8 mouse cellular contexts compared by ENCODE assay signal in the genomic region with DNA sequence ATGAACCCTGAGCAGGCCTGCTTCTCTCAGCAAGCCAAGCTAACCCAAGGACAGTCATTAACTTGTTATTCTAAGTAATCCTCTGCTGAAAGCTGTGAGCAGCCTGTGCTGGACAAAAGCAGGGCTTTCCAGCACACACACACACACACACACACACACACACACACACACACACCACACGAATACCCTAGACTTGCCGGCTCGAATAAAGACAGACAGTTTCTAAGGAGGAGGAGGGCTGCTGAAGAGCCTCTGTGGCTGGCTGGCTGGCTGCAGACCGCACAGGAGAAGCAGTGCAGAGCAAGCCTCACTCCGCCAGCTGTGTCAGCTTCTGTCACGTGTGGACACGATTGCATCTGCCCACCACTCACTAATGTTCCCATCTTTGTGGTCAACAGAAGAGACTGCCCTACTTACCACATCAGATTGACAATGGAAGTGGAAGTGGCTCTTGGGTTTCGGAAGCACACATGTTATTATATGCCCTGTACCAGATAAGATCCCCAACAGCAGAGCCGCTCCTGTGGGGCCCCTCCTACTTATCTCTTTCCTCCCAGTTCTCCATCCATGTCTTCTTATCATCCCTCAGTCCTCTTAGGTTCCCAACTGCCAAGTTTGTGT.
DNase-seq lines count a peak whose midpoint lies in the region; ATAC-seq lines count a peak whose summit lies in the region.

No protein-coding gene starts in this region.

- H3K4me2 ChIP-seq in hindbrain, embryonic 14.5 days (replicated peaks), result no peak overlapping the region

- peak; percentile 77 for ATAC-seq in hindbrain, embryonic 14.5 days (ENCODE audit: low FRiP score)
- no peak for ATAC-seq in CD4-positive, CD25-positive, alpha-beta regulatory T cell, adult 4 months

- no peak overlapping the region for H3K4me3 ChIP-seq in embryonic facial prominence, embryonic 10.5 days
- H3K4me3 ChIP-seq in hindbrain, embryonic 14.5 days (replicated peaks; ENCODE audit: low read length), result no peak overlapping the region

- peak; percentile 86 for DNase-seq in heart, adult 11 months
- no peak for DNase-seq in heart, adult 18-20 months
- peak; percentile 74 for DNase-seq in embryonic facial prominence, embryonic 10.5 days (ENCODE audit: low spot score)
- DNase-seq in hindbrain, embryonic 14.5 days (ENCODE audit: low spot score), result peak; percentile 47
- peak; percentile 80 for DNase-seq in liver
- peak; percentile 75 for DNase-seq in retina, embryonic 14.5 days (ENCODE audit: low spot score)
- DNase-seq in adrenal gland, postnatal 36 days, result no peak

- no peaks in the 10 kb centered on the region for H3K36me3 ChIP-seq in embryonic facial prominence, embryonic 10.5 days (replicated peaks)
- no peaks in the 10 kb centered on the region for H3K36me3 ChIP-seq in hindbrain, embryonic 14.5 days (replicated peaks; ENCODE audit: control insufficient read depth, insufficient read depth)

- H3K27me3 ChIP-seq in embryonic facial prominence, embryonic 10.5 days (replicated peaks; ENCODE audit: low read depth, poor library complexity, severe bottlenecking), result no peaks in the 10 kb centered on the region
- H3K27me3 ChIP-seq in hindbrain, embryonic 14.5 days (ENCODE audit: control insufficient read depth, insufficient read depth, low read length), result no peaks in the 10 kb centered on the region

- peaks cover 66% of the 10 kb centered on the region for H3K4me1 ChIP-seq in embryonic facial prominence, embryonic 10.5 days
- H3K4me1 ChIP-seq in hindbrain, embryonic 14.5 days (replicated peaks; ENCODE audit: control insufficient read depth, insufficient read depth, low read length), result no peaks in the 10 kb centered on the region

- H3K27ac ChIP-seq in embryonic facial prominence, embryonic 10.5 days (replicated peaks), result peak overlapping the region; percentile 76
- H3K27ac ChIP-seq in hindbrain, embryonic 14.5 days, result no peak overlapping the region

- no peaks in the 10 kb centered on the region for H3K9me3 ChIP-seq in embryonic facial prominence, embryonic 10.5 days
- no peaks in the 10 kb centered on the region for H3K9me3 ChIP-seq in hindbrain, embryonic 14.5 days (ENCODE audit: control insufficient read depth, low read length)

- no peak overlapping the region for H3K9ac ChIP-seq in hindbrain, embryonic 14.5 days

- WGBS in embryonic facial prominence, embryonic 10.5 days, result 30% methylated on average over 9 of the region's 9 CpGs
- 30% methylated on average over 9 of the region's 9 CpGs for WGBS in hindbrain, embryonic 14.5 days

Comparison
In these comparisons a context has a peak if more than half of its experiments do, and no peak if none do; other contexts are left out.
1. DNase-seq: peak in heart, adult 11 months (single experiment), embryonic facial prominence, embryonic 10.5 days (single experiment), hindbrain, embryonic 14.5 days (single experiment), liver (single experiment) and retina, embryonic 14.5 days (single experiment); none in heart, adult 18-20 months (0 of 2) and adrenal gland, postnatal 36 days (0 of 2).